Mouse (Mus musculus) liver, embryonic 14.5 days (tissue): ENCODE data around the gene Gm37240.

Experiments
- CTCF ChIP-seq: IDR thresholded peaks from 2 replicates; pipeline ENCODE4 v1.5.1; 2016; ENCODE audit warnings: antibody characterized with exemption, low read depth, control low read depth
- EP300 ChIP-seq: IDR thresholded peaks from 2 replicates; pipeline ENCODE4 v1.6.1; 2016; ENCODE audit warnings: antibody characterized with exemption, low read depth

GRCm38 (mm10) chr3:85649176-85649575, 238.1 kb downstream of the Gm37240 start:
- TF ChIP-seq CTCF: no peak
- TF ChIP-seq EP300: no peak
